Mouse (Mus musculus) gastrocnemius, adult 2 months (tissue): ENCODE measurements at regions not wholly inside any gene's neighbourhood (a gene's known extent, or its start where the extent isn't known, plus 50 kb on each side); places are given as distances from the start of the nearest gene placed in this dataset.

ENCODE experiments used
- DNase-seq: peaks from one replicate; pipeline ENCODE4 v3.0.0; 2022
- H3K27ac ChIP-seq: fragments of 200-600 bp; 2 replicates; pipeline ENCODE4 v1.8.1; 2022; ENCODE audit warnings: mild to moderate bottlenecking
- H3K4me3 ChIP-seq: fragments of 200-600 bp; 2 replicates; pipeline ENCODE4 v1.8.1; 2022; ENCODE audit warnings: mild to moderate bottlenecking, moderate library complexity
- CTCF ChIP-seq: fragments of 200-600 bp; IDR thresholded peaks from 2 replicates; pipeline ENCODE4 v1.8.1; 2022; ENCODE audit warnings: antibody characterized with exemption, mild to moderate bottlenecking, moderate library complexity
- intact Hi-C: fragments of 180-260 bp; cut with DNase I; formaldehyde crosslinking; loops from one replicate; pipeline ENCODE4 v1.15.1; 2025

DNA sequence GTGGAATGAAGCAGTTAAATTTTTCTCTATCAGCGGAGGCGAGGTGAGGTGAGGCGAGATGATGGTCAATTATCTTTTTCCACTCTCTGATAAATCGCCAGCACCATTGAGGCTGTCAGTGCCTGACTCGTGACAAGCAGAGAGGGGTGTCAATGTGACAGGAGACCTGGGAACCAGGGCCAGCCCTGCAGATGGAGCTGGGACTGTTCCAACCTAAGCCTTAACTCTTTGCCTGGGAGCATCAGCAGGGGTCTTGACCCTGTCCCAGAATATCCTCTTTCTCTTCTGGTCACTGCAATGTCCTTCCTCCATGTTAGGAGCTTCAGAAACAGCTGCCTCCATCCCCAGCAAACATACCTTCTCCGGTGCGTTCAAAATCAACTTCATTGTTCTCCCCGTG is 244.0 kb downstream of the Gm4791 start:
- intact Hi-C loops = no loop called here
- DNase-seq = no peak
- TF ChIP-seq CTCF = no peak
- no peak overlapping the region for H3K4me3 ChIP-seq
- no peak overlapping the region for H3K27ac ChIP-seq

DNA sequence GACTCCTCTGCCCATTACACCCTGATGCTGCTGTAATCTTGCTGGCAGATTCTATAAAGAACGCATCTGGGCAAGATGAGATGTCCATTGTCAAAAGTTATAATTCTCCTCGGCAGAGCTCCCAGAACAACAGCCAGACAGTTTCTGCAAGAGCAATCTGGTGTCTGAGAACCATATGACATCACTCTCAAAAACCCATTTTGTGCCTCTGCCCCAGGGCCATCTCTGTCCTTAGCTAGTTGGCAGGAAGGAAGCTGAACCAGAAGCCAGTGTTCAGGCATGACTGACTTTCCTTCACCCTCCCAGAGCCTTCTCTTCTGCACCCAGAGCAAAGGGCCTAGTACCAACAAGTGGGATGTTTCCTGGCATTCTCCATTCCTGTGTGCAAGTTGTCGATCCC is 250.5 kb downstream of the Gm4791 start:
- TF ChIP-seq CTCF = no peak

DNA sequence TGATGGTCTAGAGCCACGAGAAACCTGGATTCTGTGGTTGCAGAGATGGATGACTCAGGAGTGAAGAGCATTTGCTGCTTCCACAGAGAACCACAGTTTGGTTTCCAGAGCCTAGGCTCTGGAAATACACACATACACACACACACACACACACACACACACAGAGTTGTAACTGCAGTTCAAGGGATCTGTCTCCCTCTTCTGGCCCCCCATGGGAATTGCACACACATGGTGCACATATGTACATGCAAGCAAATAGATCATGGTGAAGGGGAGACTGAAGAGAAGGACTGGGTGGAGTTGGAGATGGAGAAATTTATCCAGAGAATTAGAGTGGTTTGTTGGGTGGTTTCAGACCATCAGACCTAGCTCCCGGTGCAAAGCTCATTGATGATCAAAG is 252.6 kb downstream of the Gm4791 start:
- DNase-seq = no peak
- no peak overlapping the region for H3K27ac ChIP-seq
- no peak overlapping the region for H3K4me3 ChIP-seq
- TF ChIP-seq CTCF = no peak
- intact Hi-C loops = no loop called here

More for the DNA sequence above, 250.5 kb downstream of the Gm4791 start:
- DNase-seq = no peak
- H3K27ac ChIP-seq = no peak overlapping the region
- intact Hi-C loops = no loop called here
- no peak overlapping the region for H3K4me3 ChIP-seq

DNA sequence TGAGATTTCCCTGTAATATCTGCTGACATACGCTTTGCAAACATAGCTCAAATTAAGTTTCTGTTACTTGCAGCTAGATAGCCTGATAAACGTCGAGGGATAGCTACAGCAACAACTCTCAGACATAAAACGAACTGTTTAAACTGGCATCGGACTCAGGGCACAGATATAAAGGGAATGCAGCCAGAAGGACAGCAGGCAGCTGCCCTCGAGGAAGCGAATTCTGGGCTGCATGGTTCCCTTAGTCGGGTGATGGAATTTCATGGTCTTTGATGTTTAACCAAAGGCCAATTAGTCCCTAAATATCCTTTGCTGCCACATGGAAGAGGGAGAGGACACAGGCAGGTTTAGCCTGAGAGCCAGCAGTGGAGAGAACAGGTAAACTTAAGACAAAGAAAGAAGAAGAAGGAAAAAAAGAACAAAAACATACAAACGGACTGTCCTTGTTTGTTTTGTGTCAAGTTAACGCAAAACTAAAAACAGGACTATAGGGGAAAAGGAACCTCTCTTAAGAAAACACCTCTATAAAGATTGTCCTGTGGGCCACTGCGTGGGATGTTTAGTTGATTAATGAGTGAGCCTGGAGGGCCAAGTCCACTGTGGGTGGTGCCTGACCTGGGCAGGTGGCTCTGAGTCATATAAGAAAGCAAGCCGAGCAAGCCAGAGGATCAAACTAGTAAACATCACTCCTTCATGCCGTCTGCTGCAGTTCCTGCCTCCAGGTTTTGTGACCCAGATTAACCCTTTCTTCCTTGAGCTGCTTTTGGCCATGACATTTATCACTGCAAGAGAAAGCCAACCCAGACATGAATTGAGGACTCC is 255.5 kb downstream of the Gm4791 start:
- TF ChIP-seq CTCF = no peak
- no peak overlapping the region for H3K27ac ChIP-seq
- intact Hi-C loops = no loop called here

DNA sequence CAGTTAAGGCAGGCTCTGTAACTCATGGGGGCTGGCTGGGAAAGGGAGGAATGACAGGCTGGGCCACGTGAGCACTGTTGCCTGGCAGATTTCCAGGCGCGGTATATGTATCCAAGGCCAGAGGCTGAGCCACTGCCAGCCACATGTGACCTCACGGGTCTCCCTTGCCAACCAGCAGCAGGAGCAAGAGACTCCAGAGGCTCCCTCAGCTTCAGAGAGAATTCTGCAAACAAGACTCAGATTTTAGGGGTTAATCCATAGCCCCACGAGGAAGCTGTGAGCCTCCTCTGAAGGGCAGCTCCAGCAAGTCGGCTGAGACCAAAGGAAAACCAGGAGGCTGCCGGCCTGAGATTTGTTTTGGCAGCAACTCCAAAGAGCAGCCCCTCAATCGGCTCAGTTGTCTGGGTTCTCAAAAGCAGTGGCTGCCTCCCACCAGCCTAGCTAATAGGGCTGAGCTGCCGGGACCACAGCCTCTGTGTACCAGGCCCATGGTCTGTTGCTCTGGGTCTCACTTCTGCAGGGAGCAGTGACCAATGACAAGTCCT is 264.0 kb upstream of the Cadm1 start:
- TF ChIP-seq CTCF = no peak
- peak; percentile 44 for DNase-seq
- no peak overlapping the region for H3K4me3 ChIP-seq
- no peak overlapping the region for H3K27ac ChIP-seq
- intact Hi-C loops = no loop called here

More for the DNA sequence above, 255.5 kb downstream of the Gm4791 start:
- DNase-seq = no peak
- no peak overlapping the region for H3K4me3 ChIP-seq

DNA sequence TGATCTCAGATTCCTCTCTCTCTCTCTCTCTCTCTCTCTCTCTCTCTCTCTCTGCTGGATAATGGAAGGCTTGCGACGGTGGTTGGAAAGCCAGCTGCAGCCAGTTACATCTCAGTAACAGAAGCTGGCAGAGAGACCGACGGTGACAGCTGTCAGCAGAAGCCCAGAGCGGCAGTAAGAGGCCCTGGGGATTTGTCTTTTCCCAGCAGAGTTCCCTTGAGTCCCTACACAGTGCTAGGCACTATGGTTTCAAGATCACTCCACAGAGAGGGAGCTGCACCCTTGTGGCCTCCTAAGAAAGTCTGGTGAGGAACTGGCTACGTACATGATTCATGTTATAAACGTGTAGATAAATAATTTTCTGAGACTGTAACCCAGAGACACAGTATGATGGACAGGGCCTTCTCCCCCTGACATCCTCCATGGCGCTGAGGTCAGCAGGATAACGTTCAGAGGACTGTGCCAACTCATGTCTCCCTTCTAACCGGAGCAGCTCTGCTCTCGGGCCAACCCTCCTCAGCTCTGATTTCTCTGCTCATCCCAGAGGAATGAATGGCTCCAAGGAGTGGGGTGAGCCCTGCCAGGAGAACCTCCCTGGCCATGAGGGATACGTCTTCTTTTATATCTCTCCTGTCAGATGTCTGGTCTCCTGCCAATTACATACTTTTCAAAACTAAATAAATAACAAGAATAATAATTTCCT is 253.5 kb upstream of the Cadm1 start:
- Histone ChIP-seq H3K27ac (no peak overlapping the region), H3K4me3 (no peak overlapping the region)
- intact Hi-C loops = no loop called here
- DNase-seq = peak; percentile 31
- no peak for TF ChIP-seq CTCF

DNA sequence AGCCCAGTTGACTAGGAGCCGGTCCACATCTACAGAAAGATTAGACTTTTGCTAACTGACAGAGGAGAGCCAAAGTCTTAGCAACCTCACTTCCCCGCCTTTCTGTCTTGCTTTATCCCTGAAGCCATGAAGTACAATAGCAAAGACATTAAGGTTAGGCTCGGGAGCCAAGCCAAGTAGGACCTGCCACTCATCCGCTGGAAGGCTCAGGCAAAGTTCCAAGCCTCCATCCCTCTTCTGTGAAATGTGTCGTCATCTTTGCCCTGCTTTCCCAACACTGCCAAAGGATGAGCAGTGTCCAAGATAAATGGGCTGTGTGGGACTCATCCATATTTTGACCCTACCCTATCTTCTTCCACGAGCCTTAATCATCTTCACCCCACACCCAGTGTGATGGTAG is 250.6 kb upstream of the Cadm1 start:
- no peak for TF ChIP-seq CTCF
- no peak for DNase-seq
- no peak overlapping the region for H3K4me3 ChIP-seq
- no peak overlapping the region for H3K27ac ChIP-seq
- intact Hi-C loops = no loop called here

DNA sequence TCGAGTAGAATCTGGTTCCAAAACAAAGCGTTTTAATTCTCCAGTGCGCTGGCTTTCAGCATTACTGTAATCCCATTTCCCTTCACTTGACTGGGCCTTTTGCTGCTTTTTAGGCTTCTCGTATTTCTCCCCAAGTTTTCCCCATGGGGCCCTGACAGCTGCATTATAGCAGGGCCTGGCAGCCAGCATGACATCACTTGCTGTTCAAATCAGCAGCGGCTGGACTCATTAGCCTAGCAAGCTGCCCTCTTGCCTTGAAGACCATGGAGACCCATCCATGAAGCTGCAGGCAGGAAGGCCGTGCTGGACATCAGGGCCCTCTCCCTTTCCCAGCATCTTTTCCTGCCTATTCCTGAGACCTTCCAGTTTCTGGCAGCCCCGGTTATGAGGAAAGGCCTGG is 249.8 kb upstream of the Cadm1 start:
- DNase-seq = peak; percentile 25
- H3K27ac ChIP-seq = no peak overlapping the region
- H3K4me3 ChIP-seq = no peak overlapping the region
- TF ChIP-seq CTCF = no peak
- intact Hi-C loops = no loop called here

DNA sequence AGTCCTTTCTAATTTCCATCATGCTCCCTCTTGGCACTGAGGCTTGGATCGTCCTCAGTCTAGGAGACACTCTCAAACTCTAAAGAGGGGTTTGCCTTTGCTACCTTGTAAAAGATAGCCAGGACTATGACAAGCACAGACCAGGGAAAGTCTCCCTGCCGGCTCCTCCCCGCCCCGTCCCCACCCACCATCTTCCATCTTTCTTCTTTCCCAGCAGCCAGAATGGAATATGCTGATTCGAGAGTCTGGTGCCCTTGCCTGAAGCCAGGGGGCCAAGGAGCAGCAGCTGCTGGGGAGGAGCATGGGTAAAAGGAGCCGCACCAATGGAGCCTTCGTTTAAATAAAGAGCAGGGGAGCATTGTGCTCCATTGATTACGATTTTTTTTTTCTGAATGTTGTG is 249.4 kb upstream of the Cadm1 start:
- intact Hi-C loops = no loop called here
- TF ChIP-seq CTCF = no peak

DNA sequence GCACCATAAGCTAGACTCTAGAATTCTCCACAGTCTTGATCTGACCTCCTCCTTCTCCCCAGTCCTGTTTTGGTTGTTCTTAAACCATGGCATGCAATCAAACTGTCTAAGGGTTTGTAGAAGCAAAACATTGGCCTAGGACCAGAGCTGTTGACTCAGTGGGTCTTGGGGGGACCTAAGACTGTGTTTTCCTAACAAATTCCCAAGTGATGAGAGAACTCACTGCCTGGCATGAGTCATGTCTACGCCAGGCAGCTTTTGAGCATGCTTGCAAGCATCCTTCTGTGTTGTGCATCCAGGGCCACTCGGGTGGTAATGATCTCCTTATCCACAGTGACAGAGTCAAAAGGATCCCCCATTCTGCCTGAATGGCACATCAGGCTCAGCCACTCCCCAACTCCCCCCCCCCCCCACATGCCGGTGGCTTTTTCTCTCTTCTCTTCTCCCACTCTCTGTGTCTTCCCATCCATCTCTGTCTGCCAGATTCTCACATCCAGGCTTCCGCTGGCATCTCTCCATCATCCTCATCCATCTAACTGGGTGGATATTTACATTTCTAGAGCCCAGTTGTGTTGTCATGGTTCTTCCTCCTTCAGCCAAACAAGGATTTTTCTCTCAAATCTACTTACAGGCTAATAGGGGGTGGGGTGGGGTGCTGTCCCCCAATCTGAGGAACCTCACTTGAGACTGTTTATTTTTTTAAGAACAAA is 246.1 kb upstream of the Cadm1 start:
- no peak for TF ChIP-seq CTCF
- no peak overlapping the region for H3K27ac ChIP-seq
- DNase-seq = no peak
- intact Hi-C loops = no loop called here
- no peak overlapping the region for H3K4me3 ChIP-seq

More for the DNA sequence above, 249.4 kb upstream of the Cadm1 start:
- no peak for DNase-seq
- Histone ChIP-seq H3K4me3 (no peak overlapping the region), H3K27ac (no peak overlapping the region)

DNA sequence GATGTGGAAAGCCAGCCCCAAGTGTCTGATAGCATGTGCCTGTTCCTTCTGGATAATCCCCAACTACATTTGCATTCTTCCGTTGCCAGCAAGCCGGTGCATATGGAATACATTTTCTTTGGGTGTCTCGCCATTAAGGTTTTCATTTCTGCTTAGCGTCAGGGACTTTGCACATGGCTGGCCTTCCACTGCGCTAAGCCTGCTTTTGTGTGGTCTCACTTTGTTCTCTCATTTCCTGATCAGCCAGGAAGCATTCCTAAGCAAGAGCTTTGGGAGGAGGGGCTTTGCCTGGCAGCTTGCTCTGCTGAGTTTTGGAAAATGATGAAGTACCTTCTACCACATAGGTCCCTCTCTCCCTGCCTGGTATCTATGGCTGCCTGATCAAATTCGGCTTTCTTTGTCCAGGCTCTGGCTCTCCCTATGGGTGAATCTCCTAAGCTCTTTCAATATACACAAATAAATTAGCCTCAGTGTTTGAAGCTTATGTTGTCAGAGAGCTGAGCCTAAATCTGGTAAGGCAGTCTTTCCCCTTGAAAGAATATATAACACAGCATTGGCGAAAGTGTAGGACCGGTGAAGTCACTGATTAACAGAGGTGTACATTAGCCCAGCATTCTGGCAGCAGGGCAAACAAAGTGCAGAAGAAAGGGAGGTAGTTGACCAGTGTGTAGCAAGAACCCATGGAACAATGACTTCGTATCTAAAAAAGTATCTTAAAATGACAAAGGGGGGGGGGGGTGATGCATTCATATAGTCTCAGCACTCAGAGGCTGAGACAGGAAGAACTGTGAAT is 242.8 kb upstream of the Cadm1 start:
- intact Hi-C loops = no loop called here
- H3K4me3 ChIP-seq = no peak overlapping the region
- no peak for TF ChIP-seq CTCF
- H3K27ac ChIP-seq = no peak overlapping the region
- DNase-seq = no peak

DNA sequence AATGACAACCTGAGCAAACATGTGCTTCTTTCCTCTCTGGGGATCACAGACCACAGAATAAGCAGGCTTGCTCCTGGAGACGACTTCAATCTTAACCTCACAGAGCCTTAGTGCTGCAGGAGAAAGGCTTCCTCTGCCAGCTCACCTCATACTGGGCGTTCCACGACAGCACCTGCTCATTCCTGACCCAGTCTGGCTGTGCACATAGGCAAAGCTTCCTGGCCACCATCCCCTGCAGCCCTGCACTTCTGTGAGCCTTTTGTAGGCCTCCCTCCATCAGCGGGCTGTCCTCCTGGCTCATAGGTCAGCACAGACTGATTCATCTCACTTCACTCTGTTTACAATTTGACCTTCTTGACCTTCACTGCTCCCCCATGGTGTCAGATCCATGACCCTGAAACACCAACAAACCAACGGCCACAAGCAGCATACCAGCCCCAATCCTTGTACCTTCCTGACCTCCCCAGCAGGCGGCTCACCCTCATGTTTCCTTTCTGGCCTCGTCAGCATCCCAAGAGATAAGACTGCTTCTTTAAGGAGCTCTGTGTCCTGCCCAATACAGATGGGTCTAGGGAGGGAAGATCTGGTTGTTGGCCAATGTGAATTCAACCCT is 241.3 kb upstream of the Cadm1 start:
- Histone ChIP-seq H3K27ac (no peak overlapping the region), H3K4me3 (no peak overlapping the region)
- intact Hi-C loops = no loop called here
- TF ChIP-seq CTCF = no peak
- DNase-seq = no peak
